Mouse (Mus musculus) stomach, postnatal 0 days (tissue): Measurements from ENCODE around the gene Frmd4b. TPM values are rescaled to one million over a fixed set of nuclear protein-coding genes. Genes with fewer than 3 reads are reported as not detected.

ENCODE experiments used
- ATAC-seq: fragments of 200-750 bp; cut with Nextera tagmentation; 2 replicates; pipeline ENCODE4 v1.8.0; 2017; ENCODE audit not compliant: low FRiP score, low TSS enrichment
- DNase-seq: peaks from one replicate; pipeline ENCODE4 v3.0.0-alpha.2; 2016; ENCODE audit warnings: low spot score
- H3K27ac ChIP-seq: fragments of 300-500 bp; sonication (generic); replicated peaks from 2 replicates; pipeline ENCODE4 v1.5.1; 2014; ENCODE audit warnings: mild to moderate bottlenecking, control low read depth
- H3K27me3 ChIP-seq: fragments of 300-500 bp; sonication (generic); 2 replicates; pipeline ENCODE4 v1.6.1; 2014; ENCODE audit warnings: low read length; ENCODE audit not compliant: control insufficient read depth, insufficient read depth
- H3K36me3 ChIP-seq: fragments of 300-500 bp; sonication (generic); 2 replicates; pipeline ENCODE4 v1.6.1; 2014; ENCODE audit warnings: low read length, mixed read lengths; ENCODE audit not compliant: control insufficient read depth, insufficient read depth
- H3K4me1 ChIP-seq: fragments of 300-500 bp; sonication (generic); replicated peaks from 2 replicates; pipeline ENCODE4 v1.6.1; 2014; ENCODE audit warnings: antibody characterized with exemption; ENCODE audit not compliant: control insufficient read depth, insufficient read depth
- H3K4me2 ChIP-seq: fragments of 300-500 bp; sonication (generic); replicated peaks from 2 replicates; pipeline ENCODE4 v1.6.1; 2014; ENCODE audit warnings: low read depth, mild to moderate bottlenecking, control low read depth, moderate library complexity
- H3K4me3 ChIP-seq: fragments of 300-500 bp; sonication (generic); 2 replicates; pipeline ENCODE4 v1.5.1; 2014; ENCODE audit warnings: low read depth, low read length, control low read depth
- H3K9ac ChIP-seq: fragments of 300-500 bp; sonication (generic); 2 replicates; pipeline ENCODE4 v1.6.1; 2014; ENCODE audit warnings: mild to moderate bottlenecking, low read length, control low read depth, mixed read lengths
- H3K9me3 ChIP-seq: fragments of 300-500 bp; sonication (generic); 2 replicates; pipeline ENCODE4 v1.6.1; 2016; ENCODE audit warnings: low read length; ENCODE audit not compliant: control insufficient read depth
- CTCF ChIP-seq: IDR thresholded peaks from 2 replicates; pipeline ENCODE4 v1.5.1; 2016; ENCODE audit warnings: antibody characterized with exemption, low read depth, mild to moderate bottlenecking, moderate library complexity
- EP300 ChIP-seq: optimal IDR thresholded peaks from 2 replicates; pipeline ENCODE3; 2016; ENCODE audit warnings: antibody characterized with exemption
- WGBS: fragments of 180-500 bp; shearing (Covaris S2); extraction: QIAGEN DNeasy Blood & Tissue Kit; methylation state at CpG from one replicate; pipeline ENCODE4 v1.1.7; 2014; 5-methylcytosine and 5-hydroxymethylcytosine counted together
- polyA plus RNA-seq: library from polyadenylated mRNA; unstranded; fragments of >200 nt; fragmentation: Nextera tagmentation; extraction: Ambion mirVana; gene quantifications from 2 replicates; pipeline ENCODE4 v1.2.1, GENCODE M21; 2015

The Frmd4b gene
- polyA plus RNA-seq, 1 experiment from 2014 or later: 11.2 TPM

DNA sequence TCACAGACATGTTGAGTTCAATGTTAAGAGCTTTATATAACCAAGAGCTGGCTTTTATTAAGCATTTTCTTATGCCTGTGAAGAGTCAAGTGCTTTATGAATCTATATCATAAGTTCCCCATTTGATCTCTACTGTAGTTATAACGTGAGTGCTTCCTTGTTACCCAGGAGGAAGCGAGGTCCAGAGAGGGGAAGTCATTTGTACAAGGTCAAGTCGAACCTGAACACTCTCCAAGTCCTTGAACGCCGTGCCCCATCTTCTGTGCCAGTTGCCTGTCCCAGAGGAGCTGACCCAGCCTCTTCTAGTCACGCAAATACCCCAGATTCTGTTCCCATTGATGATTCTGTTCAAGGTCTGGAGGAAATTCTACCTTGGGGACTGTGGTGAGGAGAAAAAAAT is 135.4 kb downstream of the Frmd4b start:
- TF ChIP-seq EP300 (no peak), CTCF (no peak)
- H3K9ac ChIP-seq: no peak overlapping the region
- no peaks in the 10 kb centered on the region for H3K27me3 ChIP-seq
- ATAC-seq: no peak
- no peak overlapping the region for H3K27ac ChIP-seq
- no peak overlapping the region for H3K4me3 ChIP-seq
- no peaks in the 10 kb centered on the region for H3K36me3 ChIP-seq
- H3K9me3 ChIP-seq: no peaks in the 10 kb centered on the region
- no peak for DNase-seq
- H3K4me1 ChIP-seq: no peaks in the 10 kb centered on the region
- WGBS: 64% methylated on average over 6 of the region's 6 CpGs
- no peak overlapping the region for H3K4me2 ChIP-seq

DNA sequence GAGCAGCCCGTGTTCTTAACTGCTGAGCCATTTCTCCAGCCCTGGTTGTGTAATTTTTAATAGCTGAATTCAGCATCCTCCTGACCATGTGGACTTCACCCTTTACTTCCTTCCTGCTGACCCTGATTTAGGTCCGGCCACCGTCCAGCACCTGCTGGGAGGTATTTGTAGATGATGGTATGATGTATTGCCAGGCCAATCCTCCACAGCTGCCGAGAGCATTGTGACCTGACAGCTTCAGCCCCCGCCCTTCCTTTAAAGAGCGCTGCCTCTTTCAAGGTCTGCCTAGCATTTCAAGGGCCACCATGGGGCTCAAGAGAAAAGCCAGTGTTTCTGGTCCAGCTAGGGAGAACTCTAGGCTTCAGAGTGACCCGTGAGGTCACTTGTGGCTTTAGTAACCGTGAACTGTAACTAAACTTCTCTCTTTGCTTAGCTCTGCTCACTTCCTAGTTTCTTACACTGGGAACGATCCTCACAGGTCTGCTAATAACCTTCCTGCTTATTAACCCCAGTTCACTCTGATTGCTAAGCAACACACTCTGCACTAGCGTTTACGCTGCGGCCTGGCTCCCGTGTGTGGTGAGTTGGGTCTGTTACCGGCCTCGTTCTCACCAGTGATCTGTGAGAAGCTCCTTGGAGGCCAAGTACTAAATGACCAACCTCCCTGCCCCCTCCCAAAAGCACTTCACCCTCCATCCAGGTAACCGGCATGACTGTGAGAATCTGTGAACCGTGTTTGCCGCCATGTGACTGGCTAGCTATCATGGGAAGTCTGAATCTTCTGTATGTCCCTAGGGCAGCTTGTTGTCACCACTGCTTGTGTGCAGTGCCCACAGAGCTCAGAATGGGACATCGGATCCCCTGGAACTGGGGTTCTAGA is 138.1 kb downstream of the Frmd4b start:
- no peak for TF ChIP-seq CTCF
- no peak for TF ChIP-seq EP300
- H3K4me1 ChIP-seq: no peaks in the 10 kb centered on the region
- no peak overlapping the region for H3K27ac ChIP-seq
- no peaks in the 10 kb centered on the region for H3K36me3 ChIP-seq
- 62% methylated on average over 18 of the region's 19 CpGs for WGBS
- no peaks in the 10 kb centered on the region for H3K9me3 ChIP-seq
- H3K27me3 ChIP-seq: no peaks in the 10 kb centered on the region
- no peak overlapping the region for H3K4me2 ChIP-seq
- DNase-seq: no peak
- ATAC-seq: no peak
- H3K4me3 ChIP-seq: no peak overlapping the region
- H3K9ac ChIP-seq: no peak overlapping the region

DNA sequence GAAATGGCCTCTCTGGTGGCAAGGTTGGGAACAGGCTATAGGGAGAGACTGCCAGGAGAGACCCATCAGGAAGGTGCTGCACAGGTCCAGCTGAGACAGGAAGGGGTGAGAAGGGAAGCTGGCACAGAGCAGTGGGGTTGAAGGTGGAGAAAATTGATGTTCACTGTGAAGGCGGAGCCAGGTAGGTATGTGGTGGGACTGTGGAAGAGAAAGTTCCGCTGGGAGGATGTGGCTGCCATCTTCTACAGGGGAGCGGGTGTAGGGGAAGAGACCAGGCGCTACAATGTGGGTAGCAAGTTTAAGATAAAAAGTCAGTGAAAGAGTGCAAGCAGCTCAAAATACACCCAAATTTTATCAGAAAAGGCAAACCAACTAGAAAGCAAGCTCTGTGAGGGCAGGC is 143.7 kb downstream of the Frmd4b start:
- H3K9me3 ChIP-seq: no peaks in the 10 kb centered on the region
- WGBS: 93% methylated on average over 4 of the region's 4 CpGs
- DNase-seq: no peak
- no peak for ATAC-seq
- H3K4me3 ChIP-seq: no peak overlapping the region
- no peaks in the 10 kb centered on the region for H3K27me3 ChIP-seq
- TF ChIP-seq CTCF (no peak), EP300 (no peak)
- no peak overlapping the region for H3K9ac ChIP-seq
- no peak overlapping the region for H3K4me2 ChIP-seq
- H3K36me3 ChIP-seq: no peaks in the 10 kb centered on the region
- H3K27ac ChIP-seq: no peak overlapping the region
- no peaks in the 10 kb centered on the region for H3K4me1 ChIP-seq

DNA sequence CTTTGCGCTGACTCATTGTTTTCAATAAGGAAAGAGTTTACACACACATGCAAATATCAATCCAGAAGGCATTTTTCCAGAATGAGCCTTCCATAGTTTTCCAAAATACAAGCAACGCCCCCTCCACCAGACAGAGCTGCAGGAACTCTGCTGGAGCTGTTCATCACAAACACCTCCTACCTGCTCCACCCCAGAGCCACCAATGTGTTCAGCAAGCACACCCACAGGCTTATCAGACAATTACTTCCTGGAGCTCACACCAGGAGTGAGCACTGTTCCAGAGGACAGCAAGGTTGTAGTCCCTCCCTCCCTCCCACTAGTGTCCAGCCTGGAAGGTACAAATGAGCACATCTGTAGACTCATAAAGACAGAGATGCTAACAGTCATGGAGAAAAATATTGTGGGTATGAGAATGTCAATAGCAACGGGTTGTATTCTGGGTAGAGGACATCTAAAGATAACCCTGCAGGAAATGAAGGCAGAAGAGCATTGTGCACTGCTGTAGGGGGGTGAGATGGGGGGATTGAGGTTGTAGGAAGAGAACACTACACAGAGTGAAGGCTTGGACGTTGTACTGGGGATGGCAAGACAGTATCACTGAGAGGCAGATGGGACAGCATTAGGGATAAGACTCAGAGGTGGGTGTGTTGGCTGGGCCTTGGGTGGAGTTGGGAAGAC is 144.3 kb downstream of the Frmd4b start:
- Histone ChIP-seq H3K27me3 (no peaks in the 10 kb centered on the region), H3K4me2 (no peak overlapping the region), H3K4me3 (no peak overlapping the region), H3K27ac (no peak overlapping the region), H3K36me3 (no peaks in the 10 kb centered on the region), H3K9ac (no peak overlapping the region), H3K9me3 (no peaks in the 10 kb centered on the region), H3K4me1 (no peaks in the 10 kb centered on the region)
- DNase-seq (no peak), ATAC-seq (peak; percentile 56; the same call in 1 of the 2 replicates)
- no peak for TF ChIP-seq CTCF
- WGBS: 69% methylated on average over 4 of the region's 4 CpGs

DNA sequence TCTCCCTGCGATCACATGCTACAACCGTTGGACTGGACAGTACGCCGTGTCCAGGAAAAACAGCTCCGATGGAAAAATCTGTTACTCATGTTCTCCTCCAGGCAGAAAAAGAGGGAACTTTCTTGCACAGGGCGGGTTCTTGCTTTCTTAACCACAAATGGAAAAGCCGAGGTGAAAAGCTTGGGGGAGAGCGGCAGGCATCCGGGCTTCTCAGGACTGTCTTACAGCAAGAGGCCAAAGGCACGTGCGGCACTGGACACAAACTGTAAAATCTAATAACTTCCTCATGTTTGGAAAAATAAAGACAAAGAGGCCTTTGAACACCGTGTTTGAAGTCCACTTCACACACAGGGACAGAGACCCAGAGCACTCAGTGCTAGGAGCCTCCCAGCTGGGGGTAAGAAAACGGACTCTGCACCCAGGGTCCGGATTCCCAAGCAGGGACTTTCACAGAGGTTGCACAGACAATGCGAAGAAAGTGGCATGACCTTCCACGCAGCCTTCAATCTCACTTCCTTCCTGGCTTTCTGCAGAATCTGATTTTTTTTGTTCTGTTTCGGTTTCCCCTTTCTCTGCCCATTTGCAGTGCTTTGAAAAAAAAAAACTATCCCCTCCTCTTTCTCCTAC is 153.3 kb downstream of the Frmd4b start:
- Histone ChIP-seq H3K36me3 (no peaks in the 10 kb centered on the region), H3K4me2 (no peak overlapping the region), H3K27me3 (no peaks in the 10 kb centered on the region), H3K4me1 (no peaks in the 10 kb centered on the region), H3K9me3 (no peaks in the 10 kb centered on the region), H3K9ac (no peak overlapping the region), H3K4me3 (no peak overlapping the region), H3K27ac (no peak overlapping the region)
- 0 out of 2 replicates have a peak, but pooled peaks have one; percentile 26 for ATAC-seq
- no peak for DNase-seq
- 55% methylated on average over 17 of the region's 17 CpGs for WGBS
- TF ChIP-seq EP300: no peak
- no peak for TF ChIP-seq CTCF
